Mouse (Mus musculus) stomach, embryonic 16.5 days (tissue): Measurements from ENCODE around the gene Muc3a. TPM values are rescaled to one million over a fixed set of nuclear protein-coding genes. Genes with fewer than 3 reads are reported as not detected.

Experiments used
- polyA plus RNA-seq: library from polyadenylated mRNA; unstranded; fragments of >200 nt; fragmentation: Nextera tagmentation; extraction: Ambion mirVana; gene quantifications from 2 replicates; pipeline ENCODE4 v1.2.1, GENCODE M21; 2015

Gene Muc3a
- polyA plus RNA-seq, 1 experiment from 2014 or later: 1.1 TPM

Other genes starting within 250 kb of the Muc3a start
- gene Cldn15, start 245.8 kb downstream of the Muc3a start, polyA plus RNA-seq: 10.2 and 11.5 TPM in 2 replicates
- gene Plod3, start 225.4 kb downstream of the Muc3a start, polyA plus RNA-seq: 46.1 and 53.7 TPM in 2 replicates
- gene Znhit1, start 224.4 kb downstream of the Muc3a start, polyA plus RNA-seq: 95.3 and 104 TPM in 2 replicates
- gene Vgf, start 186.0 kb downstream of the Muc3a start, polyA plus RNA-seq: 0.34 and 0.39 TPM in 2 replicates
- gene Ap1s1, start 166.3 kb downstream of the Muc3a start, polyA plus RNA-seq: 187 and 192 TPM in 2 replicates
- 0.24 and 0.45 TPM in 2 replicates for gene Serpine1, start 140.1 kb downstream of the Muc3a start, polyA plus RNA-seq
- 8.1 and 9.3 TPM in 2 replicates for gene Trim56, start 96.2 kb downstream of the Muc3a start, polyA plus RNA-seq
- 0.15 TPM in 1 of 2 replicates, not detected in the other for gene Muc3, start 63.1 kb downstream of the Muc3a start, polyA plus RNA-seq
- 9.8 and 10.8 TPM in 2 replicates for gene Ache, start 75.1 kb upstream of the Muc3a start, polyA plus RNA-seq
- gene Ufsp1, start 82.2 kb upstream of the Muc3a start, polyA plus RNA-seq: 7.3 and 8.6 TPM in 2 replicates
- 113 and 116 TPM in 2 replicates for gene Srrt, start 95.3 kb upstream of the Muc3a start, polyA plus RNA-seq
- 77.6 and 77.8 TPM in 2 replicates for gene Trip6, start 102.0 kb upstream of the Muc3a start, polyA plus RNA-seq
- 12.6 and 13.7 TPM in 2 replicates for gene Slc12a9, start 121.2 kb upstream of the Muc3a start, polyA plus RNA-seq
- 31.3 and 31.6 TPM in 2 replicates for gene Ephb4, start 137.7 kb upstream of the Muc3a start, polyA plus RNA-seq